Mouse (Mus musculus): ENCODE measurements around the gene Bcorl1. TPM values are rescaled to one million over a fixed set of nuclear protein-coding genes. Genes with fewer than 3 reads are reported as not detected.
"Not testable (repeated sequence)": the region's sequence is repeated elsewhere in the genome, so short reads cannot be mapped to it uniquely, and the experiment has no call there.

Gene Bcorl1
- total RNA-seq, 2 experiments from 2014 or later: 16.4 to 18.3 TPM

GRCm38 (mm10) chrX:48399994-48400393, 58.8 kb downstream of the Bcorl1 start:
- no peak for DNase-seq

DNA sequence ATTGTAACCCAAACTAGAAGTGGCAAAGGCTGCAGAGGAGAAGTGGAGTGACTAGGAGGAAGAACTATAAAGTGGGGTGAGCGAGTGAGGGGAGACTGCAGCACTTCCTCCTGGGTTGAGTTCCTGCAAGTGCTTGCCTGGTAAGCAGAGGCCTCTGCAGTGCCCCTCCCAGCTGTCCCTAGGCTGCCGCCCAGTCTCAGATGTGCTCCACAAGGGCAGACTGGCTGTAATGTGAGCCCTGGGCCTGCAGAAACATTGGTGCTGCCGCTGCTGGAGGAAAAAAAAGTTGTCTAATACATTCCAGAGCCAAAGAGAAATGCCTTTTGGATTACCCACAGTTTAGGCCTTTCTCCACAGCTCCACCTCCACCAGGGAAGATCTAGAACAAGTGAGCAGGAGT, 64.0 kb downstream of the Bcorl1 start:
- DNase-seq: no peak

GRCm38 (mm10) chrX:48409611-48410387, 68.6 kb downstream of the Bcorl1 start:
- DNase-seq: peak; percentile 76 to 79

DNA sequence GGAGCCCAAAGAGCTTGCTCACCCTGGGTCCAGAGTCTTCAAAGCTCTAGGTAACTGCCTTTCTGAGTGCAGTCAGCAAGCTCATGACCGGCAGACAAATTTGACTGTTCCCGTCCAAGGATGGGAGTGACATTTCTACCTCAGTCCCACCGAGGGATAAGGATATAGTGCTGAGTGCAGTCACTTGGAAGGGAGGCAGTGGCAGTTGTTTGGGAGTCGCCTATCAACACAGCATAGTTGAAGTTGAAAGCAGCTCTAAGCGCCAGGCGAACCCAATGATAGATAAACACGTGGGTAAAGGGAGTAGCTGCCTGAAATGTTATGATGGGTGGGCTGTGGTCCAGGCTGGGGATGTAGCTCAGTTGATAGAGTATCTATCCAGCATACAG, 69.2 kb downstream of the Bcorl1 start:
- DNase-seq: no peak

DNA sequence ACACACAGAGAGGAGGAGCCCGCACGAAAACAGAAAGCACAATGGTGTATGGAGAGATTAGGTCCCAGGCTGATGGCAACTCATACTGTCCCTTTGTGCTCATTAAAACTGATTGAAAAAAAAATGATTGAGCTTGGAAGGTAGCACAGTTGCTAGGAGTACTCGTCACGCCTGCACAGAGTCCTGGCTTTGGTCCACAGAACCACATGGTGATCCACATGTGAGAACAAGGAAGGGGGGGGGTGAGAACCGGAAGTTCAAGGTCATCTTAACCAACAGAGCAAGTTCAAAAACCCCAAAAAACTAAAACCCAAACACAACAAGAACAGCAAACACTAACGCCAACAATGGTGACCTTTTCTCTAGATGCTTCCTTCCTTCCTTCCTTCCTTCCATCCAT, 71.5 kb downstream of the Bcorl1 start:
- DNase-seq: no peak

- DNase-seq: no peak
Observed at GRCm38 (mm10) chrX:48414291-48414690, 73.1 kb downstream of the Bcorl1 start.

- no peak for DNase-seq
Observed at GRCm38 (mm10) chrX:48418417-48418816, 77.3 kb downstream of the Bcorl1 start.

GRCm38 (mm10) chrX:48422986-48423385, 81.8 kb downstream of the Bcorl1 start:
- peak; percentile 37 to 43 for DNase-seq

GRCm38 (mm10) chrX:48423671-48424070, 82.5 kb downstream of the Bcorl1 start:
- DNase-seq: no peak

DNA sequence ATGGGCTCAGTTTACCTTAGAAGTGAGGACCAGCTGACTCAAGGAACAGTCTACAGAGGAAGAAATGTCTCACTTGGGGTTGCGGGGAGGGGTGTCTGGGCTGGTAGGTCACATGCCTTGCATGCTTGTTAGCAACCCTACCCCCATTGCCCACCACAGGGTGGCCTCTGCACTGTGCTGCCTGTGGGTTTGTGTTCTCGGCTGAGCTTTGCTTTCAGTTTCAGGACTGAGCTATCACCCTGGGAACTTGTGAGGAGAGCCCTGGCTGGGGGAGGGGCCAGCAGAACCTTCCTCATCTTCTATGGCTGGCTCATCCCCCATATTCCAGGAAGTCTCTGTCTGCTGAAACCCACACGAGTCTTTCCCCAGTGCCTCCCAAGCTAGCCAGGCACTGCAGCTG, 83.4 kb downstream of the Bcorl1 start:
- DNase-seq: no peak

DNA sequence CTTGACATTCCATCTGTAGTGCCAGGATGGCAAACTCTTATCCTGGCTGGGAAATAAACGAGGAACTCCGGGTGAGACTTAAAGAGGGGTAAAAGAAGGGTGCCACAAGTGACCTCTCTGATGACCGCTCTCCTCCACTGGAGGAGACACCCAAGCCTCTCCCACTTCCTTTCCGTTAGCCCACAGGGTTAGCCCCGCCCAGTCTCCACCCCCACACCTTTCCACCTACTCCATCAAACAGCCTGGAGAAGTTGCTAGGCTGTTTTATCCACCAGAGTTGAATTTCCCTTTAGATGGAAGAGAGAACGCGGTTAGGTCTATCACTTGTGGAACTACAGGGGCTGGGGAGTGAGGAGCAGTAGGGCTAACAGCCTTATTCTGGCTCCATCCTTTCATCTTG, 84.1 kb downstream of the Bcorl1 start:
- no peak for DNase-seq

DNA sequence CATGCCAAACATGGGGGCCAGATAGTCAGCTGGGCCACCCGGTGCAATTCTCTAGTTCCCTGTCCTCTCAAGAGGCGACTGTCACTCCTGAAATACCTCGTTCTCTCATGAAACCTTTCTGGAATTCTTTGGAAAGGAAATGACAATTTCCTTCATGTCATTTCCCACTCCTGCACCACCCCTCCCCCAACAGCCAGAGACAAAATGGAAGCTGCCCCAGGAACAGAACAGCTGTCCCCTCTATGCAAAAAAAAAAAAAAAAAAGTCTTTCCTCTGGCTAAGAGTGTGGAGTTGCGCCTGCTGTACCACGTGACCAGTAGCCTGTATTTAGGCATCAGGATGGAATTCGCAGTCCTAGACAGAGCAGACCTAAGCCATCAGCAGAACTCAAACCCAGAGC, 87.1 kb downstream of the Bcorl1 start:
- DNase-seq: no peak

GRCm38 (mm10) chrX:48428642-48429041, 87.5 kb downstream of the Bcorl1 start:
- no peak for DNase-seq

DNA sequence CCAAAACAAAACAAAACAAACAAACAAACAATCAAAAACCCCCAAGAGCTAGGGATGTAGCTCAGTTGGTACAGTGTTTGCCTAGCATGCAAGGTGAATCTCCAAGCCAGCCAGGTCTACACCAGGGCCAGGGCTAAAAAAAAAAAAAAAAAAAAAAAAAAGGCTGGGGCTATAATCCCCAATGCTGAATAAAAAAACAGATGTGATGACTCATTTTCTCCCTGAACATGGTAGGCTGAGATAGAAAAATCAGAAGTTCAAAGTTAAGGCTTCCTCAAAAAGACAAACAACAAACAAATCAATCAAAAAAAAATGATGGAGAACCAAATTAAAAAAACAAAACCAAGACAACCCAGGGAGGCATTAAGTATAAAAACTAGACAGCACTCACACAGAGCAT, 87.9 kb downstream of the Bcorl1 start:
- DNase-seq: no peak

DNA sequence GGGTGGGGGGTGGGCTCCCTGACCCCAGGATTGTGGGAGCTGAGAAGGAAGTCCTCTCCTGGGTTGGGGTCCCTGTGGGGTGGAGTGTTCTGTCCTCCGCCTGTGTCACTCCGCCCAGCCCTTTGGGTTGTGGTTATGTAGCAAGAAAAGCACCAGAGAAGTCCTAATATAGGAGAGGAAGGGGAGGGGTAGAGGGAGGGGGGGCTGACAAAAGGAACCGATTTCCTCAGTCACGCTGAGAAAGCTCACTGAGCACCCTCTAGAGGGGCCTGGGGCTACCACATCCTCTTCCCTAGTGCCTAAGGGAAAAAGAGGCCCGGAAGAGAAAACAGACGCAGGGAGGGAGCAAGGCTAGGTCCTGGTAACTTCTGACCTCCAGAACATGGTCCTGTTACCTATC, 88.4 kb downstream of the Bcorl1 start:
- no peak for DNase-seq

DNA sequence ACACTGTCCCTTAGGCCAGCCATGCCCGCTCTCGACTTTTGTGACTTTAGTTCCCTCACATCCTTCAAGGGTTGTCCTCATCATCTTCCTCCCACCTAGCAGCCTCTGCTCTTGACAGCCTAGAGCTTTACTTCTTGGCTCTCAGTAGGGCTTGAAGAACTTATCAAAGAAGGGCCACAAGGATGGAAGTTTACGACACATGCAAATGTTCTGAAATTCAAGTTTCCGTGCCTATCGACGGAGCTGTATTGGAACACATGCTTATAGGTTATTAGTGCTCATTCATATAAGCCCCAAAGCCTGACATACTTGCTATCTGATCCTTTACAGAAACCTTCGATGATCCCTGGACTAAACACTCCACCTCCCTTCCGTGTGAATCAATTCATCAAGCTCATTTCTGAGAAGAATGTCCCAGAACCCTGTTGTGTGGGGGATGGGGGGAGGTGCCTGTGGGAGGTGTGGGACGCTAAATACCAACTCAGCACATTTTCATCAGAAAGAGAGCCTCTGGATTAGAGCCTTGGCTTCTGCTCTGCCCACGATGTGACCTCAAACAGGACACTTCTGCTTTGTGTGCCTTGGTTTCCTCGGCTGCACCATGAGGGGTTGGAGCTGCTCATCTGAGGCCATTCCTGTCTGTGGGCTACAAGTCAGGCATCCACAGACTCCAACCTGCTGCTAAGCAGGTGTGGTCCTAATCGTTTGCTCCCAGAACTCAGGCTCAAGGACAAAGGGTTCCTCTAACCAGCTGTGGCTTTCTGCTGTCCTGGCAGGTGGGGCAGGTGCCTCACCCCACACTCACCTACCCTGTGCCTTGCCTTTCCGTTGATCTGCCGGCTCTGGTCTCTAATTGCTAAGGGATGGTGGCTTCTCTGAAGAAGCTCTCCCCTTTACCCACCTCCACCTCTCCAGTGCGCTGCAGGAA, 91.7 kb downstream of the Bcorl1 start:
- no peak for DNase-seq

DNA sequence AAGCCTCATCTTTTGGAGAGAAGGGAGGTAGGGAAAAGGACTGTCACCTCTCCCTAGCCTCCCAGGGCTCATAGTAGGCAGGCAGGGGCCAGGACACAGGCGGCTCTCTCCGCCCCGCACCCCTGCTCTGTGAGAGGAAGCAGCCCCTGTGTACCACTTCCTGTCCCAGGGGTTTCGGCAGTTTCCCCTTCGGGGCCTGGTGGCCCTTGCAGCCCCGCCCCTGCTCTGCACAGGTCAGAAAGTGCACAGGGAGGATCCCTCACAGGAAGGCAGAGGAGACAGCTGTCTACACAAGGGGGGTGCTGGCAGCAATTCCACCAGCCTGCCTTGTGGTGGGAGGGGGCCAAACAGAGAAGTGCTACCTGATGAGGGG, 92.4 kb downstream of the Bcorl1 start:
- no peak for DNase-seq

GRCm38 (mm10) chrX:48434251-48434650, 93.1 kb downstream of the Bcorl1 start:
- no peak for DNase-seq

GRCm38 (mm10) chrX:48435477-48435900, 94.3 kb downstream of the Bcorl1 start:
- DNase-seq: no peak

DNA sequence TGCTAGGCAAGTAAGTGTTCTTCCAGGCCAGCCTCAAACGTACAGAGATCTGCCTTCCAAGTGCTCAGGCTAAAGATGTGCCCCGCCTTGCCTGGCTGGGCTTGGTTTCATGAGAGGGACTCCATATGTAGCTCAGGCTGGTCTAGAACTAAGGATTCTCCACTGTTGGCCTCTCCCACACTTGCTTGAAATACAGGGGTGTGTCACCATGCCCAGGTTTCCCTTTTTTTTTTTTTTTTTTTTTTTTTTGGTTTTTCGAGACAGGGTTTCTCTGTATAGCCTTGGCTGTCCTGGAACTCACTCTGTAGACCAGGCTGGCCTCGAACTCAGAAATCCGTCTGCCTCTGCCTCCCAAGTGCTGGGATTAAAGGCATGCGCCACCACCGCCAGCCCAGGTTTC, 94.9 kb downstream of the Bcorl1 start:
- DNase-seq: not testable (repeated sequence)

DNA sequence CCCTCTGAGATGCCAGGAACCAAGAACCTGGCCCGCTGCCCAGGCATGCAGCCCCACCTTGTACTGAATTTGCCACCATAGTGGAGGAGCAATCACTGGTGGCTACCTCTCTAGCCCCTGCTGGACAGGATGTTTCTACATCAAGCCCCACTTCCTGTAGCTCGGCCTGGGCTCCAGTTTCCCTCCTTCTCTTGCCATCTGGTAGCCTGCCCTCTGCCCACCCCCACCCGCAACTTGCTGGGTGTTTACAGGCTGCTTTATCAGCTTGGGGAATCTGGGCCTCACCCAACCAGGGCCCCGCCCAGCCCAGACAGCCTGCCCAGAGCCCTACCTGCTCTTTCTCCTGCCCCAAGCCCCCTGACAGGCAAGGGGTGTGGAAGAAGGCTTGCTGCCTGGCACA, 97.9 kb downstream of the Bcorl1 start:
- no peak for DNase-seq

DNA sequence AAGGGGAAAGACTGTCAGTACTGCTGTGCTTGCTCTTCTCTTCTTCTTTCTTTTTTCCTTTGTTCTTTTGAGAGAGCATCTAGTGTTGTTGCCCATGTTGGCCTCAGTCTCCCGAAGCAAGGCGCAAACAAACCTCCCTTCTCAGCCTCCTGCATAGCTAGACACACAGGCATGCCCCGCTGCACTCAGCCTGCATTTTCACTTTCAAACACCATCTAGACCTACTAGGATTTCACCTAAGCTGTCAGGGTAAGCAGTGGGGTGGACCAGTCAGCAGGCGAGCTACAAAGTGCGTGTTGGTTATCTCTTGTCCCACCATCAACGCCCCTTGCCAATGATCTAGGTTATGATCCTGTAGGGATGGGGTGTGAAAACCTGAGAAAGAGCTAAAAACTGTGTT, 100.4 kb downstream of the Bcorl1 start:
- no peak for DNase-seq

DNA sequence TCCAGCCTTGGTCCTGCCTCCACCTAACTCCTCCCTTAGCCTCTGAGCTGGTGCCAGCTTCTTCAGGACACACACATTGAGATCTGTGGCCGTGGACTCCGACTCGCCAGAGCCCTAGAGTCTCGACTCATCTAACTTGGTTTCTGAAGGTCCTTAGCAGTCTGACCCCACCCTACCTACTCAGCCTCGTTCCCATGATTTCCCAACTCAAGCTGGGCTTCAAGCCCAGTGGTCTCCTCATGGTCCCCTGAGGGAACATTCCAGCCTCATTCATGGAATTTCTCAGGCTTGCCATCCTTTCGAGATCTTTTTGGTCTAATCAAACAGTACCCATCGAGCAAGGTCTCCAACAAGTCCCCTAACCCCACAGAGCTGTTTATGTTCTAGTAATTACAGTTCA, 100.8 kb downstream of the Bcorl1 start:
- DNase-seq: no peak

GRCm38 (mm10) chrX:48444677-48445076, 103.5 kb downstream of the Bcorl1 start:
- DNase-seq: no peak
